Mouse (Mus musculus): ENCODE measurements around the gene Sh3bp5.
A peak's percentile ranks its signal among the peaks of the same experiment; 100 is the strongest.

Gene Sh3bp5

GRCm38 (mm10) chr14:31407911-31408604 is 27.8 kb downstream of the Sh3bp5 start:
- DNase-seq = no peak

GRCm38 (mm10) chr14:31407208-31407607 is 28.7 kb downstream of the Sh3bp5 start:
- no peak for DNase-seq

GRCm38 (mm10) chr14:31406154-31406810 is 29.6 kb downstream of the Sh3bp5 start:
- no peak for DNase-seq

- DNase-seq = no peak
Observed at GRCm38 (mm10) chr14:31405652-31406051, 30.2 kb downstream of the Sh3bp5 start.

- DNase-seq = no peak
Observed at GRCm38 (mm10) chr14:31404663-31405062, 31.2 kb downstream of the Sh3bp5 start.

- DNase-seq = peak; percentile 83
Observed at GRCm38 (mm10) chr14:31403995-31404394, 31.9 kb downstream of the Sh3bp5 start.

DNA sequence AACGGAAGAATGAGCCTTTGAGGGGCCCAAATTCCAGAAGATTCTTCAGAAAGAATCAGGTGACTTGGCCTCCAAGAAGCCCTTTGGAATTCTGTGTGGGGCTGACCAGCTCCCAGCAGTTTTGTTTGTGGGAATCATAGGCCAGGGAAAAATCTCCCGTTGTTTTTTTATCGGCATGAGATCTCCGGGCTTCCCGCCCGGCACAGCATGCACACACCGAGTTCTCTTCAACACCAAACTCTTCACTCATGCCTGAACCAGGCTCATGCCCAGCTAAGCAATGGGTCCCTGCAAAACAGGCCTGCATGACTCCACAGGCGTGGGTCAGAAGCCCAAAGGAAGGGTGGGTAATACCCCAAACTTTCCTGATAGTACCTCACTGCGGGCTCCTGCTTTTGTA is 32.3 kb downstream of the Sh3bp5 start:
- DNase-seq = no peak

DNA sequence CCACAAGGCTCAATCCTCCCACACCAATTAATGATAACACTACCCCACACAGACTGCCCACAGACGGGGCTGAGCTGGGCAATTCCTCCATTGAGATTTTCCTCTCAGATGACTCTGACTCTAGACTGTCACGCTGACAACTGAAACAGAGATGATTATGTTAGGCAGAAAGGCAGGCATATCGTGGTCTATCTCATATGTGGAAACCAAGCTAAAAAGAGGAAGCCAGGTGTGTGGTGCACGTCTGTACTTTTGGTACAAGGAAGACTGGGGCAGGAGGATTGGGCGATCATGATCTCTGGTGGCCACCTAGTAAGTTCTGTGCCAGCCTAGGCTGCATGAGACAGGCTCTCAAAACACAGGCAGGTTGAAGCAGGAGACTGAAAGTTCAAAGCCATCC is 33.2 kb downstream of the Sh3bp5 start:
- no peak for DNase-seq

DNA sequence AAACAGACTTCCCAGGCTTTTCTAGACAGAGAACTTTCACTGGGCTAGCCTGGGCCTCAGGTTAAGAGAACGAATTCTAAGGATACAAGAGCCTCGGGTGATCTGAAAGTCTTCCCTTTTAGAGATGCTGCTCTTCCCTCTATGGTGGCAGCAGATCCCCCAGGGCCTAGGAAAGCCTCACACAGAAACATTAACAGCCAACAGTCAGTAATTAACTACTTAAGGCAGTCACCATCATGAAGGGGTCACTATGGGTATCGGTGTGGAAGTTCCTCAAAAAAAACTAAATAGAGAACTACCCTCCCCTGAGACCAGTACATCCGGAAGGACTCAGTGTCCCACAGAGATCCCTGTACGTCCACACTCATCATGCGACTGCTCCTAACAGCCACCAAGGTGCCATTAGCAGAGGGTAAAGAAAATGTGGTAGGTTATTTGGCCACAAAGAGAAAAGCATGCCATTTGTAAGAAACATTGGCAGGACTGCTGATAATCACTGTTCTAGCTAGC is 33.9 kb downstream of the Sh3bp5 start:
- no peak for DNase-seq

GRCm38 (mm10) chr14:31400896-31401295 is 35.0 kb downstream of the Sh3bp5 start:
- DNase-seq = no peak

GRCm38 (mm10) chr14:31400246-31400645 is 35.6 kb downstream of the Sh3bp5 start:
- DNase-seq = no peak

- DNase-seq = no peak
Observed at GRCm38 (mm10) chr14:31399271-31399670, 36.6 kb downstream of the Sh3bp5 start.

- DNase-seq = no peak
Observed at GRCm38 (mm10) chr14:31398819-31399218, 37.1 kb downstream of the Sh3bp5 start.

GRCm38 (mm10) chr14:31397791-31398595 is 37.9 kb downstream of the Sh3bp5 start:
- no peak for DNase-seq

DNA sequence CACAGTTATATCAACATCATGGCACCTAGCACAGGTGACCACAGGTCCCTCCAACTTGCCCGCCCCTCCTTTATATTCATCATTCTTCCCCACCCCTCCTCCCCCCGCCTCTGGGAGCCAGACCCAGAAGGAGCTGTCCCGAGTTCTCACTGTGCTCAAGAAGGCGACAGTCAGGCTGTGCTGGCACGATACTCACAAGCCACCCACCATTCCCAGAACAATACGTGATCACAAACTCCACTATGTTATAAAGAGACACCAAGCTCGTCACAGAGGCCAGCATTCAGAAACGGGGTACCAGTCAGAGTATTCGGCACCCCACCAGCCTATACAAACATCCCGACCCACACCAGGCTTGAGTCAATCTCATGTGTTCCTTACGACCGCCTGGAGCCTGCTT is 38.5 kb downstream of the Sh3bp5 start:
- no peak for DNase-seq

- DNase-seq = no peak
Observed at GRCm38 (mm10) chr14:31396428-31396827, 39.5 kb downstream of the Sh3bp5 start.

DNA sequence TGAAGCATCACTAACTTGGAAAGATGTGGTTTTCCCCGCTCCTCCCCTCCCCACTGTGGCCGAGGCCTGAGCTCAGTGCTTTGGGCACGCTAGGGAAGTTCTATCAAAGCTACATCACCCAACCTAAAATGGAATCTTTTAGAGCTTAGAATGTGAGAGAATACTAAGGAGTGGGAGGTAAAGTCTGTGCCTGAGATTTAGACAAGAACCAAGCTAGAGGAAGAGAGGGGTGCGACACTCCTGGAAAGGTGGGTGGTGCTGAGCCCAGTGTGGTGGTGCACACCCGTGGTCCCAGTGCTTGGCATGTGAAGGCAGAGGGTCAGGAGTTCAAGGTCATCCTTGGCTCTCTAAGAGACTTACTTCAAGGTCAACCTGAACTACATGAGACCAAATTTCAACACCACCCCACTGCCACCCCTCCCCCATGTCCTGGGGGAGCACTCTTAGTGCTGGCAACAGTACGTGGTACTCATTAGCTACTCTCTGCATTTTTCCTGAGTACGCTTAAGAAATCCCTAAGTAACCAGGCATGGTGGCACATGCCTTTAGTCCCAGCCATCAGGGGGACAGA is 40.2 kb downstream of the Sh3bp5 start:
- DNase-seq = no peak

DNA sequence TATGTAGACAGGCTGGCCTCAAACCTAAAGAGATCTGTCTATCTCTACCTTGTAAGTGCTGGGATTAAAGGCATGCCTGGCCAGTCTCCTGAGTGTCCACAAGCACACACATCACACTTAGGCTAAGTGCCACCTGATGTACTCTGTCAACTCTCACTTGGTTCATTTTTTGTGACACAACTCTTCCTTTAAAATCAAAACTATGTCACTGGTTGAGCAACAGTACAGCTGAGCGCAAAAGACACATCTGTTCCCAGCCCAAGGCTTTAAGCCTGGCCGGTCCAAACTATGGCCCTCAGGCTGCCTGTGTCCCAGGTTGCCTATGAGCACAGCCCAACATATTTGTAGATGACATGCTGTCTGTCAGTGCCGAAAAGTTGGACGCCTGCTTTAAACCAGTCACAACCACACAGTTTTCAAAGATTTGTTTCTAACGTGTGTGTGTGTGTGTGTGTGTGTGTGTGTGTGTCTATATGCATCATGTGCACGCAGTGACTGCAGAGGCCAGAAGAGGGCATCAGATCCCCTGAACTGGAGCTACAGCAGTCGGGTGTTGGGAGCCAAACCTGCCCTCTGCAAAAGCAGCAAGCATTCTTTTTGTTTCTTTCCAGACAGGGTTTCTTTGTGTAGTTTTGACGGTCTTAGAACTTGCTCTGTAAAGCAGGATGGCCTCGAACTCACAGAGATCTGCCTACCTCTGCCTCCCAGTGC is 40.9 kb downstream of the Sh3bp5 start:
- DNase-seq = no peak

GRCm38 (mm10) chr14:31393936-31394630 is 41.8 kb downstream of the Sh3bp5 start:
- DNase-seq = no peak

DNA sequence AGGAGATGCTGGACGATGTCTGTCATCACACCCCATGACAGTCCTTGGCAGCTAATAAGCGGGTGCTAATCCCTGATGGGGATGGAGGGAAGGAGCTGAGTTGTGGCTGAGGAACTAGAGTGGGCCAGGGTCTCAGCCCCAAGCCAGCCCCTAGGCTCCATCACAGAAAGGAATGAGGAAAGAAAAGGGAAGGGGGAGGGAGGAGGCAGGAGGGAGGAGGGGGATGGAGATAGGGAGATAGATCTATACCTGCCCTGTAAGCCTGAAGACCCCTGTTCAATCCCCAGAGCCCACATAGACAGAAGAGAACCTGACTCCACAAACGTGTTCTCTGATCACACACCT is 42.4 kb downstream of the Sh3bp5 start:
- DNase-seq = no peak

GRCm38 (mm10) chr14:31392873-31393545 is 42.9 kb downstream of the Sh3bp5 start:
- DNase-seq = no peak
